Mouse (Mus musculus) neural tube, embryonic 12.5 days (tissue): ENCODE results near the gene Ube4b. TPM values are rescaled to one million over a fixed set of nuclear protein-coding genes. Genes with fewer than 3 reads are reported as not detected.

ENCODE experiments used
- ATAC-seq: fragments of 200-750 bp; cut with Nextera tagmentation; 2 replicates; pipeline ENCODE4 v1.8.0; 2017; ENCODE audit warnings: low read depth, mild to moderate bottlenecking, moderate TSS enrichment, moderate library complexity; ENCODE audit not compliant: low FRiP score
- H3K27ac ChIP-seq: fragments of 300-500 bp; sonication (generic); 2 replicates; pipeline ENCODE4 v1.5.1; 2016
- H3K27me3 ChIP-seq: fragments of 300-500 bp; sonication (generic); replicated peaks from 2 replicates; pipeline ENCODE4 v1.6.1; 2016; ENCODE audit warnings: mild to moderate bottlenecking
- H3K36me3 ChIP-seq: fragments of 300-500 bp; sonication (generic); 2 replicates; pipeline ENCODE4 v1.6.1; 2016; ENCODE audit warnings: mild to moderate bottlenecking
- H3K4me1 ChIP-seq: fragments of 300-500 bp; sonication (generic); 2 replicates; pipeline ENCODE4 v1.6.1; 2016
- H3K4me2 ChIP-seq: fragments of 300-500 bp; sonication (generic); replicated peaks from 2 replicates; pipeline ENCODE4 v1.6.1; 2016; ENCODE audit warnings: mild to moderate bottlenecking
- H3K4me3 ChIP-seq: fragments of 300-500 bp; sonication (generic); 2 replicates; pipeline ENCODE4 v1.5.1; 2016
- H3K9ac ChIP-seq: fragments of 300-500 bp; sonication (generic); 2 replicates; pipeline ENCODE4 v1.6.1; 2016; ENCODE audit warnings: mild to moderate bottlenecking
- H3K9me3 ChIP-seq: fragments of 300-500 bp; sonication (generic); 2 replicates; pipeline ENCODE4 v1.6.1; 2016; ENCODE audit warnings: mild to moderate bottlenecking
- WGBS: fragments of 180-500 bp; shearing (Covaris S2); methylation state at CpG from one replicate; pipeline ENCODE4 v1.1.7; 2016; 5-methylcytosine and 5-hydroxymethylcytosine counted together
- polyA plus RNA-seq: library from polyadenylated mRNA; unstranded; fragments of >200 nt; fragmentation: Nextera tagmentation; extraction: Ambion mirVana; gene quantifications from 2 replicates; pipeline ENCODE4 v1.2.1, GENCODE M21; 2016

Gene Ube4b
- polyA plus RNA-seq, 1 experiment from 2014 or later: 77.5 TPM

DNA sequence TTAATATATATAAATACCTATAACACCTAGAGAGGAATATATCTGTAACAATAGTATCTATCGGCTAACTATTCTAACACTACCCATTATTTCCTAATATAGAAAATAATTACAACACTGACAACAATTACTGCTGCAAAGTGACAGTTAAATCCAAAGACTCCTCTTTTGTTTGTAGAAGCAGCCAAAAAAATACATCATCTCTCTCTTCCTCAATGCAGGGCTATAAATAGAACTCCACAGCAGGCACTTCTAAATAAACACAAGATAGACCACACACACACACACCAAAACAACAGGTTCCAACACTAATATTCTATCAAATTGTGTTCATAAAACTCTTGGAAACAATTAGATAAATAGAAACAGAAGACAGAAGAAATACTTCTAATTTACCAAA, 140.9 kb downstream of the Ube4b start:
- ATAC-seq: no peak
- peaks cover 22% of the 10 kb centered on the region for H3K36me3 ChIP-seq
- no peaks in the 10 kb centered on the region for H3K9me3 ChIP-seq
- no peak overlapping the region for H3K27ac ChIP-seq
- H3K4me3 ChIP-seq: no peak overlapping the region
- no peaks in the 10 kb centered on the region for H3K27me3 ChIP-seq
- no peak overlapping the region for H3K9ac ChIP-seq
- no peak overlapping the region for H3K4me2 ChIP-seq
- 100% methylated on average over 1 of the region's 1 CpGs for WGBS
- H3K4me1 ChIP-seq: peaks cover 5% of the 10 kb centered on the region

DNA sequence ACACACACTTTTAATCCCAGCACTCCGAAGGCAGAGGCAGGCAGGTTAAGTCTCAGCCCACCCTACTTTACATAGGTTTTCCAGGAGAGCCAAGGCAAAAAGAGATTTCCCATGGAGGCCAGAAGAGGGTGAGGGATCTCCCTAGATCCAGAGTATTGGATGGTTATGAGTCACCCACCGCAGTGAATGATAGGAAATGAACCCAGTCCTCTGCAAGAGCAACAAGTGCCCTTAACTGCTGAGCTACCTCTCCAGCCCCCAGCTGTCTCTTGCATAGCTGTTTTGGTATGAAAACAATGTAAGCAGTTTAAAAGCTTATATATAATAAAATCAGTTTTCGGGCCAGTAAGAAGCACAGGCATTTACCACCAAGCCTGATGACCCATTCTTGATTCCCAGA, 143.5 kb downstream of the Ube4b start:
- no peaks in the 10 kb centered on the region for H3K27me3 ChIP-seq
- H3K9me3 ChIP-seq: no peaks in the 10 kb centered on the region
- H3K4me1 ChIP-seq: peaks cover 12% of the 10 kb centered on the region
- no peak for ATAC-seq
- 0 out of 2 replicates have a peak, but pooled peaks cover 6% of the 10 kb centered on the region for H3K36me3 ChIP-seq
- no peak overlapping the region for H3K4me3 ChIP-seq
- H3K4me2 ChIP-seq: no peak overlapping the region
- H3K27ac ChIP-seq: no peak overlapping the region
- H3K9ac ChIP-seq: no peak overlapping the region
- WGBS: 92% methylated on average over 3 of the region's 3 CpGs

DNA sequence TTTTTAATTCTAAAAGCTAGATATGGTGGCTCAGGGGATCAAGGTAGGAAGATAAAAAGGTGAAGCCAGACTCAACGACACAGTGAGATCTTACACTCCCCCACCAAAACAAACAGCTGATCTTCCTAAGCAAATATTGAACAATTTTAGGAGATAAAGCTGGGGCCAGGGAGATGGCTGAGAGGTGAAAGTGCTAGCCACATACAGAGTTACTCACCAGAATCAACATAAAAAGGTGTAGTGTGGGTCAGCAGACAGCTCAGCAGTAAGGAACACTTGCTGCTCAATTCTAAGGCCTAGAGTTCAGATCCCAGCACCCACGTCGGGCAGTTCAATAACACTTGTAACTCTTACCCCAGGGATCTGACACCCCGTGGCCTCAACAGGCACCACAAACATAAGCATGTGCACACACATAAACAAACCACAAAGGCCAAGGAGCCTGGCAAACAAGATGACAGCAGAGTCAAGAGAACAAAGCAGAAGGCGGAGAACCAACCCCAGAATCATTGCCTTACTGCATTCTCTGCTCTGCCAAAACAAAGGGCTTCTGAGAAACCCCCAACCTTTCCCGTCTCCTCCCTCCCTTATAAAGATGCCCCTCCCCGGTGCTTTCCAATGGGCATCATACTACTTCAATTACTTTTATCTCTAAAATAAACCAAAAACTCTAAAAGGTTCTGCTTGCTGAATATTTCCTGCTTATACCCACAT, 144.4 kb downstream of the Ube4b start:
- H3K4me1 ChIP-seq: peaks cover 20% of the 10 kb centered on the region
- H3K36me3 ChIP-seq: 0 out of 2 replicates have a peak, but pooled peaks cover 6% of the 10 kb centered on the region
- no peak overlapping the region for H3K27ac ChIP-seq
- no peak overlapping the region for H3K4me2 ChIP-seq
- H3K9ac ChIP-seq: no peak overlapping the region
- H3K4me3 ChIP-seq: no peak overlapping the region
- no peak for ATAC-seq
- no peaks in the 10 kb centered on the region for H3K27me3 ChIP-seq
- WGBS: 45% methylated on average over 7 of the region's 7 CpGs
- H3K9me3 ChIP-seq: no peaks in the 10 kb centered on the region

Other genes with a start within 250 kb of the Ube4b start
- 111 and 136 TPM in 2 replicates for gene Kif1b, start 119.1 kb downstream of the Ube4b start, polyA plus RNA-seq
- not detected in 2 replicates for gene Rbp7, start 28.2 kb upstream of the Ube4b start, polyA plus RNA-seq
- 0.67 TPM in 1 of 2 replicates, not detected in the other for gene Tmem274, start 50.6 kb upstream of the Ube4b start, polyA plus RNA-seq
- gene Nmnat1, start 58.5 kb upstream of the Ube4b start, polyA plus RNA-seq: 12.0 and 14.0 TPM in 2 replicates
- 46.1 and 51.0 TPM in 2 replicates for gene Lzic, start 58.5 kb upstream of the Ube4b start, polyA plus RNA-seq
- gene Ctnnbip1, start 91.5 kb upstream of the Ube4b start, polyA plus RNA-seq: 75.6 and 89.2 TPM in 2 replicates
- 133 and 138 TPM in 2 replicates for gene Clstn1, start 159.7 kb upstream of the Ube4b start, polyA plus RNA-seq